Mouse (Mus musculus): ENCODE results near the gene Itprip. TPM values are rescaled to one million over a fixed set of nuclear protein-coding genes. Genes with fewer than 3 reads are reported as not detected.
"Not testable (repeated sequence)": the region's sequence is repeated elsewhere in the genome, so short reads cannot be mapped to it uniquely, and the experiment has no call there.

The Itprip gene
- polyA plus RNA-seq, 1 experiment from 2014 or later: 10.7 TPM

GRCm38 (mm10) chr19:47853951-47854795 lies 64.9 kb downstream of the Itprip start:
- peak overlapping the region; percentile 48 for H3K4me3 ChIP-seq (replicated peaks; ENCODE audit: low read depth, low read length)
- no peaks in the 10 kb centered on the region for H3K9me3 ChIP-seq (replicated peaks; ENCODE audit: low read length)
- 18% methylated on average over 13 of the region's 13 CpGs for WGBS
- 0 out of 2 replicates have a peak, but pooled peaks cover 5% of the 10 kb centered on the region for H3K36me3 ChIP-seq (ENCODE audit: insufficient read depth, low read length)
- no peak overlapping the region for H3K27ac ChIP-seq
- peak overlapping the region; percentile 83 for H3K4me2 ChIP-seq (ENCODE audit: low read length)
- no peak overlapping the region for H3K9ac ChIP-seq (ENCODE audit: low read depth, low read length)
- peaks cover 7% of the 10 kb centered on the region for H3K4me1 ChIP-seq (replicated peaks; ENCODE audit: insufficient read depth, low read length)
- peak; percentile 18; the same call in 1 of the 2 replicates for TF ChIP-seq CTCF (IDR thresholded peaks at IDR 0.05; ENCODE audit: low read depth)
- peak; percentile 67 for ATAC-seq (replicated peaks; ENCODE audit: low FRiP score, low read depth)
- DNase-seq (ENCODE audit: low spot score): peak; percentile 64
- H3K27me3 ChIP-seq (ENCODE audit: insufficient read depth, low read length): no peaks in the 10 kb centered on the region

- H3K4me3 ChIP-seq (replicated peaks; ENCODE audit: low read depth, low read length): no peak overlapping the region
- 91% methylated on average over 3 of the region's 3 CpGs for WGBS
- ATAC-seq (replicated peaks; ENCODE audit: low FRiP score, low read depth) (no peak), DNase-seq (ENCODE audit: low spot score) (no peak)
- no peaks in the 10 kb centered on the region for H3K9me3 ChIP-seq (replicated peaks; ENCODE audit: low read length)
- no peak for TF ChIP-seq CTCF (IDR thresholded peaks at IDR 0.05; ENCODE audit: low read depth)
- H3K36me3 ChIP-seq (ENCODE audit: insufficient read depth, low read length): no peaks in the 10 kb centered on the region
- H3K4me2 ChIP-seq (ENCODE audit: low read length): no peak overlapping the region
- no peak overlapping the region for H3K9ac ChIP-seq (ENCODE audit: low read depth, low read length)
- no peaks in the 10 kb centered on the region for H3K27me3 ChIP-seq (ENCODE audit: insufficient read depth, low read length)
- H3K4me1 ChIP-seq (replicated peaks; ENCODE audit: insufficient read depth, low read length): peaks cover 7% of the 10 kb centered on the region
- no peak overlapping the region for H3K27ac ChIP-seq
These were observed 66.0 kb downstream of the Itprip start for GRCm38 (mm10) chr19:47853053-47853452.

- not testable (repeated sequence) for H3K36me3 ChIP-seq (ENCODE audit: insufficient read depth, low read length); H3K9me3 ChIP-seq (replicated peaks; ENCODE audit: low read length); H3K27ac ChIP-seq; H3K4me1 ChIP-seq (replicated peaks; ENCODE audit: insufficient read depth, low read length); DNase-seq (ENCODE audit: low spot score); H3K9ac ChIP-seq (ENCODE audit: low read depth, low read length); H3K4me3 ChIP-seq (replicated peaks; ENCODE audit: low read depth, low read length); H3K4me2 ChIP-seq (ENCODE audit: low read length); H3K27me3 ChIP-seq (ENCODE audit: insufficient read depth, low read length); ATAC-seq (replicated peaks; ENCODE audit: low FRiP score, low read depth)
- 88% methylated on average over 3 of the region's 3 CpGs for WGBS
These were observed 67.0 kb downstream of the Itprip start for GRCm38 (mm10) chr19:47852131-47852530.

- H3K4me2 ChIP-seq (ENCODE audit: low read length): no peak overlapping the region
- no peak for TF ChIP-seq CTCF (IDR thresholded peaks at IDR 0.05; ENCODE audit: low read depth)
- no peaks in the 10 kb centered on the region for H3K36me3 ChIP-seq (ENCODE audit: insufficient read depth, low read length)
- H3K4me1 ChIP-seq (replicated peaks; ENCODE audit: insufficient read depth, low read length): no peaks in the 10 kb centered on the region
- H3K4me3 ChIP-seq (replicated peaks; ENCODE audit: low read depth, low read length): no peak overlapping the region
- H3K9ac ChIP-seq (ENCODE audit: low read depth, low read length): no peak overlapping the region
- H3K27ac ChIP-seq: no peak overlapping the region
- no peaks in the 10 kb centered on the region for H3K27me3 ChIP-seq (ENCODE audit: insufficient read depth, low read length)
- no peak for DNase-seq (ENCODE audit: low spot score)
- no peak for ATAC-seq (replicated peaks; ENCODE audit: low FRiP score, low read depth)
- H3K9me3 ChIP-seq (replicated peaks; ENCODE audit: low read length): no peaks in the 10 kb centered on the region
- 80% methylated on average over 3 of the region's 3 CpGs for WGBS
These were observed 69.4 kb downstream of the Itprip start for GRCm38 (mm10) chr19:47849735-47850134.

Small RNA genes lying within 50 kb of the gene (microRNA-seq; reads per million reads assigned to microRNA genes)
- not detected for gene Gm22240

Other genes with a start within 250 kb of the Itprip start
- 0.34 and 0.43 TPM in 2 replicates for gene Col17a1, start 227.2 kb downstream of the Itprip start, polyA plus RNA-seq (2015; fragmentation: Nextera tagmentation; extraction: Ambion mirVana)
- 224 and 225 TPM in 2 replicates for gene Sfr1, start 187.6 kb downstream of the Itprip start, polyA plus RNA-seq (2015; fragmentation: Nextera tagmentation; extraction: Ambion mirVana)
- 150 and 159 TPM in 2 replicates for gene Gsto1, start 64.3 kb downstream of the Itprip start, polyA plus RNA-seq (2015; fragmentation: Nextera tagmentation; extraction: Ambion mirVana)
- gene Gsto2, start 53.8 kb downstream of the Itprip start, polyA plus RNA-seq (2015; fragmentation: Nextera tagmentation; extraction: Ambion mirVana): 1.7 and 1.9 TPM in 2 replicates
- gene Cfap43, start within 50 bp of the Itprip start, polyA plus RNA-seq (2015; fragmentation: Nextera tagmentation; extraction: Ambion mirVana): 0.06 and 0.16 TPM in 2 replicates
- gene Cfap58, start 18.4 kb upstream of the Itprip start, polyA plus RNA-seq (2015; fragmentation: Nextera tagmentation; extraction: Ambion mirVana): 0.09 TPM in 1 of 2 replicates, not detected in the other

All from kidney, postnatal 0 days (tissue).